Mouse (Mus musculus): ENCODE results near the gene Suclg2.

DNA sequence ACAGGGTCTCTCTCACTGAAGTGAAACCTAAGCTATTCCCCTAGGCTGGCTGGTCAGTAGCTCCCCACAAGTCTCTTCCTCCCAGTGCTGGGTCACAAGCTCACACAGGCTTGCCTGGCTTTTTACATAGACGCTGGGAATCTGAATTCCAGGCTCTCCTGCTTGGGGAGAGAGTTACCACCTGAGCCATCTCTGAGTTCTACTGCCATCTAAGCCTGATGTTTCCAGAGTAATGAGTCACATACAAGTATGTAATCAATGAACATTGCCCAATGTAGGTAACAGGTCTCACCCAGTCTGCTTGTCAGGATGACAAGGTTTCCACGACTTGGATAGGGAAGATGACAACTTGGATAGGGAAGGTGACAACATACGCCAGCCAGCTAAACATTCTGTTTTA, 1.5 kb downstream of the Suclg2 start:
- TF ChIP-seq CTCF (IDR thresholded peaks at IDR 0.05; ENCODE audit: low read depth, low read length) (no peak), TAL1 (conservative IDR thresholded peaks at IDR 0.05; ENCODE audit: low read depth, low read length) (no peak), GATA1 (IDR thresholded peaks at IDR 0.05; ENCODE audit: borderline replicate concordance, low read length) (no peak), POLR2AphosphoS5 (IDR thresholded peaks at IDR 0.05; ENCODE audit: insufficient replicate concordance, low read depth, low read length) (no peak), GATA2 (IDR thresholded peaks at IDR 0.05; ENCODE audit: borderline replicate concordance, low read depth, low read length) (no peak)
